ENCODE assay signal across 8 mouse cellular contexts in genomic region chr1:33719733-33720225, GRCm38 (mm10). TPM values are rescaled to one million over a fixed set of nuclear protein-coding genes. Genes with fewer than 3 reads are reported as not detected.
A peak's percentile ranks its signal among the peaks of the same experiment; 100 is the strongest.
DNase-seq lines count a peak whose midpoint lies in the region; ATAC-seq lines count a peak whose summit lies in the region.

TSS of gene Rab23 (plus strand) at chr1:33719887.

- H3K4me3 ChIP-seq in hindbrain, embryonic 11.5 days (ENCODE audit: low read depth, low read length) = peak within 1 kb of the TSS; percentile 77
- peak within 1 kb of the TSS; percentile 70 for H3K4me3 ChIP-seq in lung, embryonic 16.5 days (ENCODE audit: low read length)

- under 1% methylated on average over 50 of the region's 54 CpGs for WGBS in hindbrain, embryonic 11.5 days
- whole genome bisulfite sequencing in lung, embryonic 16.5 days = under 1% methylated on average over 47 of the region's 54 CpGs

- peak; percentile 95 for DNase-seq in NIH3T3 (ENCODE audit: low read depth)
- DNase-seq in cerebellum, adult 9-11 months = peak; percentile 92
- peak; percentile 75 to 82 for DNase-seq in frontal cortex, adult 2 months (ENCODE audit: extremely low spot score in 1 of 2, low spot score in 1 of 2)
- peak; percentile 90 for DNase-seq in hindbrain, embryonic 11.5 days (ENCODE audit: low spot score)
- peak; percentile 88 for DNase-seq in layer of hippocampus, adult 9-11 months
- peak; percentile 58 for DNase-seq in ovary, postnatal 10 days (ENCODE audit: low spot score)
- DNase-seq in thymus, postnatal 0 days (ENCODE audit: low spot score) = peak; percentile 81

- no peaks in the 10 kb centered on the region for H3K27me3 ChIP-seq in hindbrain, embryonic 11.5 days (ENCODE audit: control insufficient read depth, insufficient read depth, low read length)
- no peaks in the 10 kb centered on the region for H3K27me3 ChIP-seq in lung, embryonic 16.5 days (ENCODE audit: control insufficient read depth, insufficient read depth, low read depth, low read length)

- peak; percentile 96 for ATAC-seq in hindbrain, embryonic 11.5 days (ENCODE audit: low FRiP score)
- ATAC-seq in lung, embryonic 16.5 days (ENCODE audit: low read depth) = peak; percentile 97

- peak within 1 kb of the TSS; percentile 90 for H3K27ac ChIP-seq in hindbrain, embryonic 11.5 days (ENCODE audit: low read depth, low read length)
- H3K27ac ChIP-seq in lung, embryonic 16.5 days (ENCODE audit: low read length) = peak within 1 kb of the TSS; percentile 86

- H3K36me3 ChIP-seq in hindbrain, embryonic 11.5 days (ENCODE audit: control insufficient read depth, insufficient read depth, low read length) = no peaks in the 10 kb centered on the region
- H3K36me3 ChIP-seq in lung, embryonic 16.5 days (ENCODE audit: control insufficient read depth, insufficient read depth, low read length) = peaks cover 10% of the 10 kb centered on the region

- H3K4me1 ChIP-seq in hindbrain, embryonic 11.5 days (replicated peaks; ENCODE audit: control insufficient read depth, insufficient read depth, low read length) = no peaks in the 10 kb centered on the region; the same call in 1 of the 2 replicates
- peaks cover 4% of the 10 kb centered on the region; the same call in 1 of the 2 replicates for H3K4me1 ChIP-seq in lung, embryonic 16.5 days (replicated peaks; ENCODE audit: control insufficient read depth, insufficient read depth, low read length)

- no peaks in the 10 kb centered on the region for H3K9me3 ChIP-seq in hindbrain, embryonic 11.5 days (ENCODE audit: control insufficient read depth, low read length)
- no peaks in the 10 kb centered on the region for H3K9me3 ChIP-seq in lung, embryonic 16.5 days (ENCODE audit: control insufficient read depth, low read length)

- H3K4me2 ChIP-seq in hindbrain, embryonic 11.5 days (replicated peaks; ENCODE audit: low read depth, low read length) = peak within 1 kb of the TSS; percentile 69
- H3K4me2 ChIP-seq in lung, embryonic 16.5 days (ENCODE audit: low read depth, low read length) = peak within 1 kb of the TSS; percentile 61

- peak within 1 kb of the TSS; percentile 91 for H3K9ac ChIP-seq in hindbrain, embryonic 11.5 days (ENCODE audit: low read depth, low read length)
- peak within 1 kb of the TSS; percentile 88 for H3K9ac ChIP-seq in lung, embryonic 16.5 days (ENCODE audit: low read length)

RNA-seq across cellular contexts. Expression of gene Rab23, which starts in this region (rescaled TPM):
- 20.3 and 20.9 TPM in 2 replicates for polyA plus RNA-seq in frontal cortex, adult 2 months (2012; rRNA removed)
- polyA plus RNA-seq in hindbrain, embryonic 11.5 days (2014; fragmentation: Nextera tagmentation; extraction: Ambion mirVana) = 23.2 and 25.2 TPM in 2 replicates
- polyA plus RNA-seq in lung, embryonic 16.5 days (2015; fragmentation: Nextera tagmentation; extraction: Ambion mirVana) = 21.0 and 24.9 TPM in 2 replicates
- polyA plus RNA-seq in thymus, postnatal 0 days (2015; fragmentation: Nextera tagmentation; extraction: Ambion mirVana) = 7.8 and 9.6 TPM in 2 replicates

Comparison
In these comparisons a context has a peak if more than half of its experiments do, and no peak if none do; other contexts are left out.
1. Peak in every context shown above with its lines: DNase-seq, ATAC-seq, H3K4me3 ChIP-seq and H3K27ac ChIP-seq.